Mouse (Mus musculus): ENCODE results near the gene Llph. TPM values are rescaled to one million over a fixed set of nuclear protein-coding genes. Genes with fewer than 3 reads are reported as not detected.
"Not testable (repeated sequence)": the region's sequence is repeated elsewhere in the genome, so short reads cannot be mapped to it uniquely, and the experiment has no call there.

The Llph gene
- total RNA-seq, 1 experiment from 2014 or later, result 42.4 TPM

GRCm38 (mm10) chr10:120210096-120210495 lies 16.8 kb upstream of the Llph start:
- no peak for ATAC-seq (ENCODE audit: extremely low read depth, insufficient number of reproducible peaks, low FRiP score, poor library complexity, severe bottlenecking)

GRCm38 (mm10) chr10:120217099-120217498 lies 9.8 kb upstream of the Llph start:
- ATAC-seq (ENCODE audit: extremely low read depth, insufficient number of reproducible peaks, low FRiP score, poor library complexity, severe bottlenecking), result not testable (repeated sequence)

- no peak for ATAC-seq (ENCODE audit: extremely low read depth, insufficient number of reproducible peaks, low FRiP score, poor library complexity, severe bottlenecking)
These were observed 7.9 kb upstream of the Llph start for GRCm38 (mm10) chr10:120218996-120219395.

- ATAC-seq (ENCODE audit: extremely low read depth, insufficient number of reproducible peaks, low FRiP score, poor library complexity, severe bottlenecking), result peak; percentile 88
These were observed 7.1 kb upstream of the Llph start for GRCm38 (mm10) chr10:120219578-120220359.

- no peak for ATAC-seq (ENCODE audit: extremely low read depth, insufficient number of reproducible peaks, low FRiP score, poor library complexity, severe bottlenecking)
These were observed 6.1 kb upstream of the Llph start for GRCm38 (mm10) chr10:120220776-120221175.

GRCm38 (mm10) chr10:120231718-120232117 lies 4.8 kb downstream of the Llph start:
- ATAC-seq (ENCODE audit: extremely low read depth, insufficient number of reproducible peaks, low FRiP score, poor library complexity, severe bottlenecking), result peak; percentile 57

GRCm38 (mm10) chr10:120233655-120234367 lies 6.9 kb downstream of the Llph start:
- peak; percentile 22; the same call in 1 of the 2 replicates for ATAC-seq (ENCODE audit: extremely low read depth, insufficient number of reproducible peaks, low FRiP score, poor library complexity, severe bottlenecking)

- ATAC-seq (ENCODE audit: extremely low read depth, insufficient number of reproducible peaks, low FRiP score, poor library complexity, severe bottlenecking), result no peak
These were observed 10.0 kb downstream of the Llph start for GRCm38 (mm10) chr10:120236855-120237254.

- ATAC-seq (ENCODE audit: extremely low read depth, insufficient number of reproducible peaks, low FRiP score, poor library complexity, severe bottlenecking), result no peak
These were observed 11.4 kb downstream of the Llph start for GRCm38 (mm10) chr10:120238241-120238640.

- no peak for ATAC-seq (ENCODE audit: extremely low read depth, insufficient number of reproducible peaks, low FRiP score, poor library complexity, severe bottlenecking)
These were observed 12.6 kb downstream of the Llph start for GRCm38 (mm10) chr10:120239476-120239875.

GRCm38 (mm10) chr10:120242421-120242820 lies 15.6 kb downstream of the Llph start:
- ATAC-seq (ENCODE audit: extremely low read depth, insufficient number of reproducible peaks, low FRiP score, poor library complexity, severe bottlenecking), result no peak

- ATAC-seq (ENCODE audit: extremely low read depth, insufficient number of reproducible peaks, low FRiP score, poor library complexity, severe bottlenecking), result no peak
These were observed 18.8 kb downstream of the Llph start for GRCm38 (mm10) chr10:120245681-120246080.

- ATAC-seq (ENCODE audit: extremely low read depth, insufficient number of reproducible peaks, low FRiP score, poor library complexity, severe bottlenecking), result peak; percentile 95
These were observed 20.3 kb downstream of the Llph start for GRCm38 (mm10) chr10:120246994-120247750.

GRCm38 (mm10) chr10:120250911-120251683 lies 24.2 kb downstream of the Llph start:
- ATAC-seq (ENCODE audit: extremely low read depth, insufficient number of reproducible peaks, low FRiP score, poor library complexity, severe bottlenecking), result no peak

GRCm38 (mm10) chr10:120251791-120252190 lies 24.9 kb downstream of the Llph start:
- no peak for ATAC-seq (ENCODE audit: extremely low read depth, insufficient number of reproducible peaks, low FRiP score, poor library complexity, severe bottlenecking)

GRCm38 (mm10) chr10:120252800-120253199 lies 25.9 kb downstream of the Llph start:
- ATAC-seq (ENCODE audit: extremely low read depth, insufficient number of reproducible peaks, low FRiP score, poor library complexity, severe bottlenecking), result no peak

- ATAC-seq (ENCODE audit: extremely low read depth, insufficient number of reproducible peaks, low FRiP score, poor library complexity, severe bottlenecking), result peak; percentile 49
These were observed 30.4 kb downstream of the Llph start for GRCm38 (mm10) chr10:120257231-120257630.

- ATAC-seq (ENCODE audit: extremely low read depth, insufficient number of reproducible peaks, low FRiP score, poor library complexity, severe bottlenecking), result no peak
These were observed 40.9 kb downstream of the Llph start for GRCm38 (mm10) chr10:120267790-120268189.

GRCm38 (mm10) chr10:120269946-120270345 lies 43.1 kb downstream of the Llph start:
- ATAC-seq (ENCODE audit: extremely low read depth, insufficient number of reproducible peaks, low FRiP score, poor library complexity, severe bottlenecking), result no peak
